Mouse (Mus musculus): ENCODE measurements at regions not wholly inside any gene's neighbourhood (a gene's known extent, or its start where the extent isn't known, plus 50 kb on each side); places are given as distances from the start of the nearest gene placed in this dataset.

- Histone ChIP-seq H3K4me1 (no peaks in the 10 kb centered on the region), H3K4me3 (no peak overlapping the region), H3K27ac (replicated peaks) (no peak overlapping the region), H3K36me3 (no peaks in the 10 kb centered on the region), H3K27me3 (ENCODE audit: low read depth, poor library complexity, severe bottlenecking) (no peaks in the 10 kb centered on the region), H3K9me3 (replicated peaks) (no peaks in the 10 kb centered on the region)
- WGBS: 88% methylated on average over 5 of the region's 5 CpGs
- no peak for DNase-seq (ENCODE audit: low spot score)
Observed at GRCm38 (mm10) chr10:119395048-119395447, 58.6 kb upstream of the Grip1 start.

- H3K27me3 ChIP-seq (ENCODE audit: low read depth, poor library complexity, severe bottlenecking): no peaks in the 10 kb centered on the region
- 89% methylated on average over 3 of the region's 3 CpGs for WGBS
- H3K27ac ChIP-seq (replicated peaks): no peak overlapping the region
- H3K4me1 ChIP-seq: no peaks in the 10 kb centered on the region
- DNase-seq (ENCODE audit: low spot score): no peak
- no peaks in the 10 kb centered on the region for H3K36me3 ChIP-seq
- no peak overlapping the region for H3K4me3 ChIP-seq
- no peaks in the 10 kb centered on the region for H3K9me3 ChIP-seq (replicated peaks)
Observed at GRCm38 (mm10) chr10:119387924-119388323, 65.7 kb upstream of the Grip1 start.

- WGBS: 88% methylated on average over 11 of the region's 11 CpGs
- Histone ChIP-seq H3K4me1 (no peaks in the 10 kb centered on the region), H3K27me3 (ENCODE audit: low read depth, poor library complexity, severe bottlenecking) (no peaks in the 10 kb centered on the region), H3K27ac (replicated peaks) (no peak overlapping the region), H3K36me3 (no peaks in the 10 kb centered on the region), H3K4me3 (no peak overlapping the region), H3K9me3 (replicated peaks) (no peaks in the 10 kb centered on the region)
- DNase-seq (ENCODE audit: low spot score): no peak
Observed at GRCm38 (mm10) chr10:119382257-119382656, 71.4 kb upstream of the Grip1 start.

GRCm38 (mm10) chr10:119368566-119368965 is 85.1 kb upstream of the Grip1 start:
- no peak overlapping the region for H3K4me3 ChIP-seq
- no peak overlapping the region for H3K27ac ChIP-seq (replicated peaks)
- H3K27me3 ChIP-seq (ENCODE audit: low read depth, poor library complexity, severe bottlenecking): no peaks in the 10 kb centered on the region
- DNase-seq (ENCODE audit: low spot score): no peak
- WGBS: 75% methylated on average over 5 of the region's 5 CpGs
- H3K9me3 ChIP-seq (replicated peaks): no peaks in the 10 kb centered on the region
- H3K4me1 ChIP-seq: no peaks in the 10 kb centered on the region
- H3K36me3 ChIP-seq: no peaks in the 10 kb centered on the region

- no peaks in the 10 kb centered on the region for H3K9me3 ChIP-seq (replicated peaks)
- H3K36me3 ChIP-seq: no peaks in the 10 kb centered on the region
- no peak for DNase-seq (ENCODE audit: low spot score)
- H3K4me1 ChIP-seq: no peaks in the 10 kb centered on the region
- no peaks in the 10 kb centered on the region for H3K27me3 ChIP-seq (ENCODE audit: low read depth, poor library complexity, severe bottlenecking)
- no peak overlapping the region for H3K4me3 ChIP-seq
- no peak overlapping the region for H3K27ac ChIP-seq (replicated peaks)
- 42% methylated on average over 3 of the region's 3 CpGs for WGBS
Observed at GRCm38 (mm10) chr10:119363616-119364015, 90.0 kb upstream of the Grip1 start.

- Histone ChIP-seq H3K4me1 (no peaks in the 10 kb centered on the region), H3K27me3 (ENCODE audit: low read depth, poor library complexity, severe bottlenecking) (no peaks in the 10 kb centered on the region), H3K36me3 (no peaks in the 10 kb centered on the region), H3K9me3 (replicated peaks) (no peaks in the 10 kb centered on the region), H3K27ac (replicated peaks) (no peak overlapping the region), H3K4me3 (no peak overlapping the region)
- WGBS: 88% methylated on average over 7 of the region's 7 CpGs
- DNase-seq (ENCODE audit: low spot score): no peak
Observed at GRCm38 (mm10) chr10:119358730-119359292, 94.8 kb upstream of the Grip1 start.

- Histone ChIP-seq H3K4me1 (no peaks in the 10 kb centered on the region), H3K4me3 (no peak overlapping the region), H3K9me3 (replicated peaks) (peaks cover 10% of the 10 kb centered on the region), H3K27ac (replicated peaks) (no peak overlapping the region), H3K27me3 (ENCODE audit: low read depth, poor library complexity, severe bottlenecking) (no peaks in the 10 kb centered on the region), H3K36me3 (no peaks in the 10 kb centered on the region)
- WGBS: 92% methylated on average over 13 of the region's 13 CpGs
- DNase-seq (ENCODE audit: low spot score): peak; percentile 3
Observed at GRCm38 (mm10) chr10:119342317-119343114, 102.7 kb upstream of the Cand1 start.

GRCm38 (mm10) chr10:119340323-119340722 is 100.5 kb upstream of the Cand1 start:
- DNase-seq (ENCODE audit: low spot score): peak; percentile 6

GRCm38 (mm10) chr10:119326912-119327311 is 87.1 kb upstream of the Cand1 start:
- Histone ChIP-seq H3K9me3 (replicated peaks) (no peaks in the 10 kb centered on the region), H3K27me3 (ENCODE audit: low read depth, poor library complexity, severe bottlenecking) (no peaks in the 10 kb centered on the region), H3K4me1 (no peaks in the 10 kb centered on the region), H3K36me3 (no peaks in the 10 kb centered on the region), H3K27ac (replicated peaks) (no peak overlapping the region), H3K4me3 (no peak overlapping the region)
- 43% methylated on average over 6 of the region's 6 CpGs for WGBS
- no peak for DNase-seq (ENCODE audit: low spot score)

More at GRCm38 (mm10) chr10:119340323-119340722, 100.5 kb upstream of the Cand1 start:
- Histone ChIP-seq H3K36me3 (no peaks in the 10 kb centered on the region), H3K27ac (replicated peaks) (no peak overlapping the region), H3K9me3 (replicated peaks) (peaks cover 4% of the 10 kb centered on the region), H3K4me3 (no peak overlapping the region), H3K27me3 (ENCODE audit: low read depth, poor library complexity, severe bottlenecking) (no peaks in the 10 kb centered on the region), H3K4me1 (no peaks in the 10 kb centered on the region)
- 69% methylated on average over 8 of the region's 8 CpGs for WGBS

GRCm38 (mm10) chr10:119319953-119320352 is 80.1 kb upstream of the Cand1 start:
- Histone ChIP-seq H3K27me3 (ENCODE audit: low read depth, poor library complexity, severe bottlenecking) (no peaks in the 10 kb centered on the region), H3K27ac (replicated peaks) (no peak overlapping the region), H3K4me3 (no peak overlapping the region), H3K9me3 (replicated peaks) (no peaks in the 10 kb centered on the region), H3K36me3 (no peaks in the 10 kb centered on the region), H3K4me1 (no peaks in the 10 kb centered on the region)
- WGBS: 90% methylated on average over 8 of the region's 8 CpGs
- no peak for DNase-seq (ENCODE audit: low spot score)

GRCm38 (mm10) chr10:119318416-119318815 is 78.6 kb upstream of the Cand1 start:
- Histone ChIP-seq H3K27me3 (ENCODE audit: low read depth, poor library complexity, severe bottlenecking) (no peaks in the 10 kb centered on the region), H3K4me3 (no peak overlapping the region), H3K4me1 (no peaks in the 10 kb centered on the region), H3K27ac (replicated peaks) (no peak overlapping the region), H3K9me3 (replicated peaks) (no peaks in the 10 kb centered on the region), H3K36me3 (no peaks in the 10 kb centered on the region)
- DNase-seq (ENCODE audit: low spot score): no peak
- WGBS: 91% methylated on average over 8 of the region's 8 CpGs

GRCm38 (mm10) chr10:119311578-119311977 is 71.7 kb upstream of the Cand1 start:
- no peaks in the 10 kb centered on the region for H3K27me3 ChIP-seq (ENCODE audit: low read depth, poor library complexity, severe bottlenecking)
- no peak overlapping the region for H3K4me3 ChIP-seq
- WGBS: 52% methylated on average over 1 of the region's 1 CpGs
- no peaks in the 10 kb centered on the region for H3K9me3 ChIP-seq (replicated peaks)
- DNase-seq (ENCODE audit: low spot score): no peak
- H3K4me1 ChIP-seq: no peaks in the 10 kb centered on the region
- no peaks in the 10 kb centered on the region for H3K36me3 ChIP-seq
- no peak overlapping the region for H3K27ac ChIP-seq (replicated peaks)

GRCm38 (mm10) chr10:119295740-119296139 is 55.9 kb upstream of the Cand1 start:
- no peaks in the 10 kb centered on the region for H3K4me1 ChIP-seq
- H3K27ac ChIP-seq (replicated peaks): no peak overlapping the region
- no peak for DNase-seq (ENCODE audit: low spot score)
- H3K27me3 ChIP-seq (ENCODE audit: low read depth, poor library complexity, severe bottlenecking): no peaks in the 10 kb centered on the region
- WGBS: 95% methylated on average over 11 of the region's 11 CpGs
- H3K9me3 ChIP-seq (replicated peaks): no peaks in the 10 kb centered on the region
- H3K4me3 ChIP-seq: no peak overlapping the region
- no peaks in the 10 kb centered on the region for H3K36me3 ChIP-seq
